Mouse (Mus musculus): Measurements from ENCODE around the gene Parp8. TPM values are rescaled to one million over a fixed set of nuclear protein-coding genes. Genes with fewer than 3 reads are reported as not detected.

Parp8 gene
- total RNA-seq (2021), result 10 to 100 TPM; 15.1 to 17.1 TPM

- peak; percentile 67 for DNase-seq
Measured at GRCm38 (mm10) chr13:117025226-117026067, at the start of gene Parp8. Parp8 (minus strand) TSS chr13:117025537.

- peak; percentile 7 for DNase-seq
Measured at GRCm38 (mm10) chr13:117062628-117063315, 37.4 kb upstream of the Parp8 start.

GRCm38 (mm10) chr13:117056466-117056865 is 31.1 kb upstream of the Parp8 start:
- DNase-seq, result no peak

GRCm38 (mm10) chr13:117054811-117055496 is 29.6 kb upstream of the Parp8 start:
- DNase-seq, result no peak

GRCm38 (mm10) chr13:117052748-117053147 is 27.4 kb upstream of the Parp8 start:
- DNase-seq, result no peak

GRCm38 (mm10) chr13:117048541-117048971 is 23.2 kb upstream of the Parp8 start:
- DNase-seq, result no peak

- DNase-seq, result no peak
Measured at GRCm38 (mm10) chr13:117043567-117043966, 18.2 kb upstream of the Parp8 start.

- DNase-seq, result no peak
Measured at GRCm38 (mm10) chr13:117041021-117041420, 15.7 kb upstream of the Parp8 start.

GRCm38 (mm10) chr13:117036277-117036676 is 10.9 kb upstream of the Parp8 start:
- DNase-seq, result no peak

GRCm38 (mm10) chr13:117035121-117035520 is 9.8 kb upstream of the Parp8 start:
- DNase-seq, result no peak

- DNase-seq, result no peak
Measured at GRCm38 (mm10) chr13:117034676-117035075, 9.3 kb upstream of the Parp8 start.

- DNase-seq, result no peak
Measured at GRCm38 (mm10) chr13:117033676-117034308, 8.5 kb upstream of the Parp8 start.

- no peak for DNase-seq
Measured at GRCm38 (mm10) chr13:117032402-117032801, 7.1 kb upstream of the Parp8 start.

- no peak for DNase-seq
Measured at GRCm38 (mm10) chr13:117031546-117031945, 6.2 kb upstream of the Parp8 start.

GRCm38 (mm10) chr13:117028221-117028620 is 2.9 kb upstream of the Parp8 start:
- DNase-seq, result no peak

- no peak for DNase-seq
Measured at GRCm38 (mm10) chr13:117027336-117027735, 2.0 kb upstream of the Parp8 start.

- no peak for DNase-seq
Measured at GRCm38 (mm10) chr13:117026276-117026780, 991 bp upstream of the Parp8 start.

- peak; percentile 31 for DNase-seq
Measured at GRCm38 (mm10) chr13:117024916-117025225, 466 bp downstream of the Parp8 start.

GRCm38 (mm10) chr13:117024127-117024915 is 1.0 kb downstream of the Parp8 start:
- peak; percentile 63 for DNase-seq

- DNase-seq, result no peak
Measured at GRCm38 (mm10) chr13:117023346-117024050, 1.8 kb downstream of the Parp8 start.

- DNase-seq, result no peak
Measured at GRCm38 (mm10) chr13:117020631-117021030, 4.7 kb downstream of the Parp8 start.

Measured in heart, postnatal 4 days (tissue).